Mouse (Mus musculus): ENCODE measurements at regions not wholly inside any gene's neighbourhood (a gene's known extent, or its start where the extent isn't known, plus 50 kb on each side); places are given as distances from the start of the nearest gene placed in this dataset.

DNA sequence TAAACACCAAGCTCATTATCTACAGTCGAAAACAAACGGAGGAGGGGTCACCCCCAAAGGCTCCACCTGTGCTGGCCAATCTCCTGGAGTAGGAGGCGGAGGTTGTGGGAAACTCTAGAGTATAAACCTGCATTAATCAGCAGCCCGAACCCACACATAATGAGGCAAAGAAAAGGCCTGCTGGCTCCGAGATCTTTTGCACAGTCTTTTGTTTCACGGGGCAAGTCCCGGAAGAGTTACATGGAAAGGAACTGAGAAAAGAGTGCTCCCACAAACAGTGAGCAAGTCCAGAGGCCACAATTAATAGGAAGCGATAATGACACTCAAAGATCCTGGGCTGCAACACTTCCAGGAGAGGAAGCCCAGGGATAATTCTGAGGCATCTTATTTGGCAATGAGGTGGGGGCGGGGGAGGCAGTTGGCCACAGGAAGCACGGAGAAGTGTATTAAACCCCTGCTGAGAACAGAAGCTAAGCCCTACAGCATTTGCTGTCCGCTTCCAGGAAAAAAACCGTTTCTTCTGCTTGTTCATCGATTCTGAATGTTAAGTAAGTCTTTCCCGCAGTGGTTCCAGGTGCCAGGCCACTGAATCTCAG is 59.1 kb upstream of the Mamdc2 start:
- peaks cover 25% of the 10 kb centered on the region for H3K27me3 ChIP-seq
- ChIA-PET CTCF (interaction anchor here (1.3 kb wide), 1 partner anchor 10 kb away, joined by 3 read pairs; no protein-coding TSS in a partner anchor), POLR2A (no interaction called here)
- DNase-seq (ENCODE audit: low read depth, low spot score) (no peak), ATAC-seq (no peak)
- TF ChIP-seq CTCF (IDR thresholded peaks at IDR 0.05), result no peak
- in situ Hi-C loops (cut with MboI; ENCODE audit: low pct_unique_long_range_greater_than_20kb), result no loop called here
